Mouse (Mus musculus): ENCODE measurements around the gene Ecsit.

GRCm38 (mm10) chr9:22066433-22066832 is 18.8 kb downstream of the Ecsit start:
- TF ChIP-seq CTCF (IDR thresholded peaks at IDR 0.05; ENCODE audit: borderline replicate concordance, insufficient read depth, low read depth, low read length) (peak; percentile 73), POLR2A (IDR thresholded peaks at IDR 0.05; ENCODE audit: borderline replicate concordance, insufficient read depth, low read length) (no peak)
